Mouse (Mus musculus) myocyte (in vitro differentiated cells): ENCODE measurements around the gene Llgl1. TPM values are rescaled to one million over a fixed set of nuclear protein-coding genes. Genes with fewer than 3 reads are reported as not detected.
A peak's percentile ranks its signal among the peaks of the same experiment; 100 is the strongest.

ENCODE experiments used
- H3K27me3 ChIP-seq: one replicate; pipeline ENCODE4 v1.6.1; 2011; ENCODE audit not compliant: control insufficient read depth, insufficient read depth, insufficient read length
- H3K36me3 ChIP-seq: one replicate; pipeline ENCODE4 v1.6.1; 2011; ENCODE audit not compliant: control insufficient read depth, insufficient read depth
- H3K4me2 ChIP-seq: one replicate; pipeline ENCODE4 v1.6.1; 2011; ENCODE audit warnings: low read depth, control low read depth
- H3K4me3 ChIP-seq: one replicate; pipeline ENCODE4 v1.5.1; 2011; ENCODE audit warnings: mild to moderate bottlenecking, control low read depth, moderate library complexity
- H3K79me2 ChIP-seq: one replicate; pipeline ENCODE4 v1.6.1; 2011; ENCODE audit not compliant: control insufficient read depth, insufficient read depth
- H3ac ChIP-seq: one replicate; pipeline ENCODE4 v1.6.1; 2011; ENCODE audit not compliant: control insufficient read depth, insufficient read length
- CEBPB ChIP-seq: IDR thresholded peaks from 2 replicates; pipeline ENCODE4 v1.6.1; 2011; ENCODE audit warnings: mild to moderate bottlenecking, moderate library complexity; ENCODE audit not compliant: poor library complexity, insufficient read depth, severe bottlenecking
- E2F4 ChIP-seq: IDR thresholded peaks from one replicate; pipeline ENCODE4 v1.6.1; 2011; ENCODE audit warnings: mild to moderate bottlenecking, control low read depth, moderate library complexity; ENCODE audit not compliant: insufficient read depth
- MAX ChIP-seq: IDR thresholded peaks from one replicate; pipeline ENCODE4 v1.6.1; 2011; ENCODE audit warnings: low read depth, mild to moderate bottlenecking, control low read depth
- MYOD1 ChIP-seq, 3 experiments: IDR thresholded peaks; one replicate each; pipeline ENCODE4 v1.6.1; 2011; ENCODE audit warnings: control low read depth in 2 of 3, low read depth in 2 of 3, mild to moderate bottlenecking in 2 of 3, moderate library complexity in 1 of 3; ENCODE audit not compliant: insufficient read length in 2 of 3, control insufficient read depth in 1 of 3
- MYOG ChIP-seq, 3 experiments: IDR thresholded peaks; one replicate each; pipeline ENCODE4 v1.6.1; 2011; ENCODE audit warnings: control low read depth in 2 of 3, low read depth in 2 of 3, mild to moderate bottlenecking in 2 of 3; ENCODE audit not compliant: insufficient read length in 2 of 3, control insufficient read depth in 1 of 3, insufficient read depth in 1 of 3
- POLR2A ChIP-seq: IDR thresholded peaks from one replicate; pipeline ENCODE4 v1.6.1; 2011; ENCODE audit warnings: low read depth, mild to moderate bottlenecking, control low read depth, moderate library complexity; ENCODE audit not compliant: insufficient read length
- POLR2AphosphoS2 ChIP-seq: IDR thresholded peaks from one replicate; pipeline ENCODE4 v1.6.1; 2011; ENCODE audit warnings: low read depth, control low read depth; ENCODE audit not compliant: insufficient read length
- REST ChIP-seq: IDR thresholded peaks from one replicate; pipeline ENCODE4 v1.6.1; 2011; ENCODE audit warnings: mild to moderate bottlenecking, control low read depth, moderate library complexity; ENCODE audit not compliant: insufficient read depth, insufficient read length
- SRF ChIP-seq: IDR thresholded peaks from one replicate; pipeline ENCODE4 v1.6.1; 2011; ENCODE audit warnings: low read depth; ENCODE audit not compliant: control insufficient read depth, insufficient read length
- TCF12 ChIP-seq: IDR thresholded peaks from one replicate; pipeline ENCODE4 v1.6.1; 2011; ENCODE audit warnings: mild to moderate bottlenecking, control low read depth; ENCODE audit not compliant: poor library complexity, insufficient read depth, severe bottlenecking
- TCF3 ChIP-seq: IDR thresholded peaks from one replicate; pipeline ENCODE4 v1.6.1; 2011; ENCODE audit warnings: low read depth, control low read depth; ENCODE audit not compliant: insufficient read length
- USF1 ChIP-seq: IDR thresholded peaks from one replicate; pipeline ENCODE4 v1.6.1; 2011; ENCODE audit warnings: low read depth, mild to moderate bottlenecking, control low read depth, moderate library complexity
- polyA plus RNA-seq: library from polyadenylated mRNA; unstranded; fragments of >200 nt; fragmentation: generic; extraction: Trizol; gene quantifications from one replicate; pipeline ENCODE4 v1.2.1, GENCODE M21; 2012; ENCODE audit warnings: missing spikeins

Gene Llgl1
- polyA plus RNA-seq, 1 experiment: 33.4 TPM

DNA sequence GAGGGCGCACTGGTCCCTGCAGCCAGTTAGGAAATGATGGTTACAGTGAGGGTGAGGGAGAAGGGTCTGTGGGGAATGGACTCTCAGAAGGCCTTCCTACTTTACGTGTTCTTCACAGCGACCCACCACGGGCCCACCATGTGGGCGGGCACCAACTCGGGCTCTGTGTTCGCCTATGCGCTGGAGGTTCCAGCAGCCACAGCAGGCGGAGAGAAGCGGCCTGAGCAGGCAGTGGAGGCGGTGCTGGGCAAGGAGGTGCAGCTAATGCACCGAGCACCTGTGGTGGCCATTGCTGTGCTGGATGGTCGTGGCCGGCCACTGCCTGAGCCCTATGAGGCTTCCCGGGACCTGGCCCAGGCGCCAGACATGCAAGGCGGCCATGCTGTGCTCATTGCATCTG, 11.7 kb downstream of the Llgl1 start:
- H3K27me3 ChIP-seq: no peaks in the 10 kb centered on the region
- no peak overlapping the region for H3ac ChIP-seq
- TF ChIP-seq REST: no peak
- no peak for TF ChIP-seq SRF
- TF ChIP-seq TCF12: no peak
- peak; percentile 19 for TF ChIP-seq POLR2A
- no peaks in the 10 kb centered on the region for H3K79me2 ChIP-seq
- no peak overlapping the region for H3K4me2 ChIP-seq
- peaks cover 11% of the 10 kb centered on the region for H3K36me3 ChIP-seq
- H3K4me3 ChIP-seq: no peak overlapping the region

DNA sequence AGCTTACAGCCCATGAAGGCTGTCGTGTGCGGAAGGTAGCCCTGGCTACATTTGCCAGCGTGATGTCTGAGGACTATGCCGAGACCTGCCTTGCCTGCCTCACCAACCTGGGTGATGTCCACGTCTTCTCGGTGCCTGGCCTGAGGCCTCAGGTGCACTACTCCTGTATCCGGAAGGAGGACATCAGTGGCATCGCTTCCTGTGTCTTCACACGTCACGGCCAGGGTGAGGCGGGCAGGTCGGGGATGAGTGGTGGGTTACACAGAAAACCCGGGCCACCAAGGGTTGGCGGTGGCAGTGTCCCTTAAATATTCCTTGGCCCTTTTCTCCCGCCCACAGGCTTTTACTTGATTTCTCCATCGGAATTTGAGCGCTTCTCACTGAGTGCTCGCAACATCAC, 12.5 kb downstream of the Llgl1 start:
- H3K79me2 ChIP-seq: no peaks in the 10 kb centered on the region
- TF ChIP-seq MAX (no peak), POLR2AphosphoS2 (peak; percentile 70), TCF12 (no peak), USF1 (no peak), REST (no peak), POLR2A (no peak), E2F4 (no peak), TCF3 (no peak)
- H3ac ChIP-seq: no peak overlapping the region
- H3K36me3 ChIP-seq: peaks cover 11% of the 10 kb centered on the region
- no peak overlapping the region for H3K4me3 ChIP-seq
- H3K4me2 ChIP-seq: no peak overlapping the region
- no peaks in the 10 kb centered on the region for H3K27me3 ChIP-seq

DNA sequence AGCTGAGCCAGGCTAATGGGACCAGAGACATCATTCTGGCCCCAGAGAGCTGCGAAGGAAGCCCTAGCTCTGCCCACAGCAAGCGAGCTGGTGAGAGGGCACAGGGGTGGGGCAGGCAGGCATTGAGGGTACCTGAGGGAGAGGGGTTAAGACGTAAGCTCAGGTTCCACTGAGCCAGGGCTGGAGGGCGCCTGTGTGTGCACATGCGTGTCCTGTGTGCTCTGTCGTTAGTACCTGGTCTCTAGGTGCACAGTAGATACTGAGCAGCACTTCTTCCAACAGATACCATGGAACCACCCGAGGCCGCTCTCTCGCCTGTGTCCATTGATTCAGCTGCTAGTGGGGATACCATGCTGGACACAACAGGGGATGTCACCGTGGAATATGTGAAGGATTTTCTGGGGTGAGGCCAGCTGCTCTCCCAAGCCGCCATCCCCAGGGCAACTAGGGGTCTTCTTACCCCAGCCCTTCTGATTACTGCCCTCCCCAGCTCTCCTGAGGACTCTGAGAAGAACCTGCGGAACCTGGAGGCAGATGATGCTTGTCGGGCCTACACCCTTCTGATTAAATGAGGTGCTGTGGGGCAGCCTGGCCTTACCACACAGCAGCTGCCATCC, 13.2 kb downstream of the Llgl1 start:
- TF ChIP-seq TCF12: no peak
- TF ChIP-seq MYOD1 (IDR thresholded peaks at IDR 0.05; ENCODE audit: control insufficient read depth in 1 of 3, insufficient read length in 2 of 3, low read depth in 2 of 3): peak in 1 of 3 experiments; percentile 16
- TF ChIP-seq POLR2A: peak; percentile 18
- TF ChIP-seq POLR2AphosphoS2: peak; percentile 61
- TF ChIP-seq CEBPB: no peak
- Histone ChIP-seq H3K4me2 (no peak overlapping the region), H3K36me3 (peaks cover 11% of the 10 kb centered on the region), H3K4me3 (no peak overlapping the region), H3K27me3 (no peaks in the 10 kb centered on the region), H3K79me2 (no peaks in the 10 kb centered on the region), H3ac (no peak overlapping the region)

DNA sequence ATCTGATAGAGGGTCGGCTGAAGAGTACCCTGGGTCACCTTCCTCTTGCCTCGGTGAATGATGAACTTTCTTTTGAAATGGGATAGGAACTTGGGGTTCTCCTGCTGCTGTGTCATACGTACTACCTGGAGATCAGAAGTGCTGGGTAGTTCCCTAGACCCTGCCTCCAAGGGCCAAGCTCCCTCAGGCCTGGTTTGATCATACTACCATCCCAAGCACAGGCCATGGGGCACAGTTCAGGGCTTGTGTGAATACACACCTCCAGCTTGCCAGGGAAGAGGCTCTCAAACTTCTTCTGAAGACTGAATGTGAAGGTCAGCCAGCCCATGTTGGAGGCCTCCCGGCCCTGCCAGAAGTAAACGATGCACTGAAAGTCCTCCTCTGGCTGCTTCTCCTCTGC, 16.3 kb downstream of the Llgl1 start:
- Histone ChIP-seq H3K4me3 (no peak overlapping the region), H3K36me3 (peaks cover 10% of the 10 kb centered on the region), H3ac (no peak overlapping the region), H3K27me3 (no peaks in the 10 kb centered on the region), H3K79me2 (no peaks in the 10 kb centered on the region), H3K4me2 (no peak overlapping the region)
- TF ChIP-seq TCF3 (no peak), POLR2AphosphoS2 (peak; percentile 42)

DNA sequence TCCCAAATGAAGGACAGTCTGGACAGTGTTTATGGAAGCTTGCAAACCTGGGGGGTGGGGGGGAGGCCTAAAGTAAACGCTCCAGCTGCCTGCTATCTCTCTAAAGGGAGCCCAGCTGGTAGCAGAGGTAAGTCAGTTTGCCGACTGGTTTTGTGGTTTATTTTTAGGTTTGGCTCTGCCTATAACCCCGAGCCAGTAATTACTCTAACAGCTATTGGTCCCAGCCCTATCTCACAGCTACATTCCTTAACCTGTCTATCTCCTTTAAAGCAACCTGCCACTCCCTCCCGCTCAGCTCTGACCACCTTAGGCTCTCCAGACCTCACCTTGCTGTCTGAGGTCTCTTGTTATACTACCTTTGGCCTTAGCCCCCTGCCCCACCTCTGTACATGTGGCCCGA, 19.7 kb downstream of the Llgl1 start:
- no peak for TF ChIP-seq SRF
- no peak for TF ChIP-seq USF1
- no peak for TF ChIP-seq MYOD1 (IDR thresholded peaks at IDR 0.05; ENCODE audit: control insufficient read depth in 1 of 3, insufficient read length in 2 of 3, low read depth in 2 of 3)
- no peak for TF ChIP-seq POLR2A
- TF ChIP-seq CEBPB: no peak
- TF ChIP-seq REST: no peak
- no peak for TF ChIP-seq MAX
- TF ChIP-seq E2F4: no peak
- TF ChIP-seq POLR2AphosphoS2: no peak
- TF ChIP-seq MYOG (IDR thresholded peaks at IDR 0.05; ENCODE audit: control insufficient read depth in 1 of 3, insufficient read depth in 1 of 3, insufficient read length in 2 of 3, low read depth in 2 of 3): no peak
- no peak for TF ChIP-seq TCF3
- TF ChIP-seq TCF12: no peak
- Histone ChIP-seq H3K4me3 (no peak overlapping the region), H3K79me2 (no peaks in the 10 kb centered on the region), H3ac (no peak overlapping the region), H3K4me2 (no peak overlapping the region), H3K36me3 (peaks cover 25% of the 10 kb centered on the region), H3K27me3 (no peaks in the 10 kb centered on the region)
